Mouse (Mus musculus) telencephalon, adult 2 months (tissue): ENCODE measurements around the gene Mfng.

ENCODE experiments used
- DNase-seq: peaks from one replicate; pipeline ENCODE4 v3.0.0-alpha.2; 2011; ENCODE audit warnings: low read depth, low spot score

The Mfng gene

GRCm38 (mm10) chr15:78715856-78716255, 57.4 kb downstream of the Mfng start:
- no peak for DNase-seq

GRCm38 (mm10) chr15:78713751-78714150, 59.5 kb downstream of the Mfng start:
- DNase-seq, result no peak

- peak; percentile 72 for DNase-seq
These were observed 60.7 kb downstream of the Mfng start for GRCm38 (mm10) chr15:78712335-78713258.

- DNase-seq, result peak; percentile 81
These were observed 61.3 kb downstream of the Mfng start for GRCm38 (mm10) chr15:78711935-78712334.

- peak; percentile 89 for DNase-seq
These were observed 62.6 kb downstream of the Mfng start for GRCm38 (mm10) chr15:78710634-78711033.

GRCm38 (mm10) chr15:78709767-78710166, 63.5 kb downstream of the Mfng start:
- peak; percentile 62 for DNase-seq

GRCm38 (mm10) chr15:78706630-78707029, 66.6 kb downstream of the Mfng start:
- DNase-seq, result no peak
